Mouse (Mus musculus) hindlimb bud, embryonic 11.5 days (tissue): ENCODE data around the gene Matn1.

ENCODE experiments used
- DNase-seq: peaks from one replicate; pipeline ENCODE4 v3.0.0-alpha.2; 2012; ENCODE audit warnings: low read depth, low spot score; ENCODE audit errors: extremely low spot score

The Matn1 gene

DNA sequence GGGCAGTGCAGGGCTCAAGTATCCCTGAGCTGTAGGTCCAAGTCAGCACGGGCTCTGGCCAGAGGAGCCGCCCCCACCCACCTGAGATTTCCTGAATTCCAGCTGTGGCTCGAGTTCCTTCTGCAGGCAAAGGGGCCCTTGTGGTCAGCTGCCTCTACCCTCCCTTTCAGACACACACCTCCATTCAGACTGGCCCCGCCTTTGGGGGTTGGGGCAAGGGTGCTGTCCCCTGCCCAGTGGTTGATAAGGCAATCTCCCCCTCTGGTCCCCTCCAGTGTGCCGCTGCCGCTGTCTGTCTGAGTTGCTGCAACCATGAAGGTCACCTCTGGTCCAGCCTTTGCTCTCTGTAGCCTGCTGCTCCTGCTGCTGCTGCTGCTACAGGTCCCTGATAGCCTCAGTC lies at the start of gene Matn1:
TSS of gene Matn1 (plus strand) at position 274 of the 400 bp plus-strand sequence.
- no peak for DNase-seq

GRCm38 (mm10) chr4:130895701-130896100 lies 48.5 kb upstream of the Matn1 start:
- no peak for DNase-seq

GRCm38 (mm10) chr4:130896372-130896771 lies 47.8 kb upstream of the Matn1 start:
- no peak for DNase-seq

DNA sequence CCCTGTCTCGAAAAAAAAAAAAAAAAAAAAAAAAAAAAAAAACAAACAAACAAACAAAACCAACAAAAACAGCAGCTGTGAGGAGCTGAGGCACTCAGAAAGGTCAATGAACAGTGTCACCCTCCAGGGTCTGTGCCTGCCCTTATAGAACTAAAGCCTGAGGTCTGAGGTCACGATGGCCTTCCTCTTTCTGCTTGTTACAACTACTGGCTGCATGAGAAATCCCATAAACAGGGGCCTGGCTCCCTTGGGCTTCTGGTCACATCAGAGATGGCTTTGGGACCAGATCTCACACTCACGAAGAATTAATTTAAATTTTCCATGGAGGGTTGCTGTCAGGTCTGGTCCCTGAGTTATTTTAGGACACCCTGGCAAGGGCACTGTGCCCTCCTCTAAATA lies 44.8 kb upstream of the Matn1 start:
- DNase-seq: no peak

GRCm38 (mm10) chr4:130899782-130900427 lies 44.3 kb upstream of the Matn1 start:
- DNase-seq: no peak

DNA sequence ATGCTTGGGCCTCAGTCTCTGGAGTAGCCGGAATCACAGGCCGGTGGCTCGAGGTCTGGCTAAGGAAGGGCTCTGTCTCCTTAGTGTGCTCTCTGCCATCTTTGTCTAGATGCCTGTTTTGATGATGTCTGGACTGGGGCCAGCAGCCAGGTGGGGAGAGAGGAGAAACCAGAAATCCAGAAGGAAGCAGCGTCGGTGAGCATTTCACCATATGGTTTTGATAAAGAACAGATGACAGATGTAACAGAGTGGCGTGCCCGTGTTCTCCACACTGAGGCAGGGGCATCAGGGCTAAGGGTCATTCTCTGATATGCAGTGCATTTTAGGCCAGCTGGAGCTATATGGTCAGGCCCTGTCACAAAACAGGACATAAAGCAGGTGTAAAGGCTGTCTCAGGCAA lies 43.4 kb upstream of the Matn1 start:
- DNase-seq: no peak

GRCm38 (mm10) chr4:130902289-130902781 lies 41.9 kb upstream of the Matn1 start:
- no peak for DNase-seq

GRCm38 (mm10) chr4:130905025-130905424 lies 39.2 kb upstream of the Matn1 start:
- no peak for DNase-seq

DNA sequence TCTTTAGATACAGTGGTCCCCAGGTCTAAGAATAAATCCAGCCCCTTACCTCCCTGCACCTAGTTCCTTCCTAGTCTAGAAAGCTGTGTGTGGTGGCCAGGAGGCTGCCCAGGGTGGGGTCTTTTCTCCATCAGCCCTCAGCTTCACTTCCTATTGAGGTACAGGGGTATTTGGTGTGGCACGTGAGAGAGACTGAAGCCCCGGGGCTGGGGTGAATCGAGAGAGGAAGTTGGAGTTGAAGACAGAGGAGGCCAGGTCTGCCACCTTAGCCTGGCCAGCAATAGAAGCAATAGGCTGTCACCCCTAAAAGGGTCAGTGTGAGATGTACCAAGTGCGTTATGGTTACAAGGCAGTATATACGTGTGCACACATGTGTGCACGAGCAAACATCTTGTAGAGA lies 38.3 kb upstream of the Matn1 start:
- DNase-seq: no peak

- peak; percentile 62 for DNase-seq
Measured at GRCm38 (mm10) chr4:130906296-130906695, 37.9 kb upstream of the Matn1 start.

DNA sequence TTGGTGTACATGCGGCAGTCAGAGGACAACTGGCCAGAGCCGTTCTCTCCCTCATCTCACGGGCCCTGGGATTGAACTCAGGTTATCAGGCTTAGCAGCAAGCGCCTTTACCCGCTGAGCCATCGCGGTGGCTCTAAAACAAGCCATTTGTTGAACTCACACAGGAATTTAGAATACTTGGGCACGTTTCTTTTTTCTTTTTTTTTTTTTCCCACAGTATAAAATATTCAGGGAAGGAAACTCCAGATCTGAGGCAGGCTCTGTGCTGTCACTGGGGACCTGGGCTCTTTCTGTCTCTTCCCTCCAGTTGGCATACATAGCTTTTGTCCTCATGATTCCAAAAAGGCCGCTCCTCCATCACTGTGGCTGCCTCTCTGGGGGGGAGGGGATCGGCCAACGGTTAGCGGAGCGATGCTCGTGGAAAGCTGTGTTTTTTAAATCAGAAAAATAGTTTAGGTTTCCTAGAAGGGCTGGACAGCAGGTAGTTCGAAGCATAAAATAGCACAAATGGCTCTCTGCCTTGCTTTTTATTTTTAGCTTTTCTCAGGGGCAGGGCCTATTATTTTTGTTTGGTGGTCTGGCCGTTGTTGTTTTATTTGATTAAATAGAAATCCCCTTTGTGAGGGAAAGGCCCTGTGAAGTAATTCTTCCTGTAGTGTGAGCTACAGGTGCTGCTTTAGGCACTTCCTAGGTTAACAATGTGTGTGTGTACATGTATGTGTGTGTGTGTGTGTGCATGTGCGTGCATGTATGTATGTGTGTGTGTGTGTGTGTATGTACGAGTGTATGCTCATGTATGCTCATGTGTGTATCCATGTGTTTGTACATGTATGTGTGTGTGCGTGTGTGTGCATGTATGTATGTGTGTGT lies 36.8 kb upstream of the Matn1 start:
- no peak for DNase-seq

GRCm38 (mm10) chr4:130908133-130908532 lies 36.1 kb upstream of the Matn1 start:
- no peak for DNase-seq

- DNase-seq: no peak
Measured at GRCm38 (mm10) chr4:130909167-130909874, 34.9 kb upstream of the Matn1 start.

DNA sequence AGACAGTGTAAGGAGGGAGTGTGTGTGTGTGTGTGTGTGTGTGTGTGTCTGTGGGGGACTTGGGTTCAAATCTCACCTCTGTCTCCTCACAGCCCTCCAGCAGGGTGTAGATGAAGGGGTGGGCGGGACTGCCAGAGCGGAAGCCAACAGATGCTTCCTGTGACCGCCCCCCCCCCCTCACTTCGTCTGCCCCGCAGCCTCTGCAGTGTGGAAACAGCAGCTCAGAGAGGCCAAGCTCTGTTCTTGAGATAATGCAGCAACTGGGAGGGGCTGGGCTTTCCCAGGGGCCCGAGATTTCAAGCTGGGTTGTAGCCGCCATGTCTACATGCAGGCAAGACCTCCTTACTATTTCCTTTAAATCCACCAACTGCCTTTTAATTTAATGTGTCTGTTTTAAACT lies 33.5 kb upstream of the Matn1 start:
- no peak for DNase-seq

DNA sequence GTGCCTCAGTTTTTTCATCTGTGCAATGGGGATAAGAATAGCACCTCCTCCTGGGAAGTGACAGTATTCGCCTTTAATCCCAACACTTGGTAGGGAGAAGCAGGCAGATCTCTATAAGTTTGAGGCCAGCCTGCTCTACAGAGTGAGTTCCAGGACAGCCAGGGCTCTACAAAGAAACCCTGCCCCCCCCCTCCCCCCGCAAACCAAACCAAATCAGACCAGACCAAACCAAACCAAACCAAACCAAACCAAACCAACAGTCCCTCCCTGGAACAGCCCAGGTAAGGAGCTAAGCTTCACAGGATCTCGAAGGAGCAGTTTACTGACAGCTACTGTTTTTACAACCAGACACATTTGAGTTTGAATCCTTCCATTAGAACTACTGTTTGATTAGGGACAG lies 31.6 kb upstream of the Matn1 start:
- DNase-seq: no peak

GRCm38 (mm10) chr4:130913077-130913476 lies 31.1 kb upstream of the Matn1 start, which contains the start of gene Laptm5:
Laptm5 (plus strand) TSS chr4:130913125.
- no peak for DNase-seq

GRCm38 (mm10) chr4:130913511-130913910 lies 30.7 kb upstream of the Matn1 start:
- no peak for DNase-seq

- DNase-seq: no peak
Measured at GRCm38 (mm10) chr4:130914011-130914410, 30.2 kb upstream of the Matn1 start.

- no peak for DNase-seq
Measured at GRCm38 (mm10) chr4:130914527-130914926, 29.7 kb upstream of the Matn1 start.

GRCm38 (mm10) chr4:130915006-130915667 lies 29.0 kb upstream of the Matn1 start:
- no peak for DNase-seq

- no peak for DNase-seq
Measured at GRCm38 (mm10) chr4:130915668-130916035, 28.5 kb upstream of the Matn1 start.
